Mouse (Mus musculus) hematopoietic stem cell, adult 5-6 weeks (primary cell): ENCODE measurements around the gene H3f3a. TPM values are rescaled to one million over a fixed set of nuclear protein-coding genes. Genes with fewer than 3 reads are reported as not detected.

ENCODE experiments used
- ATAC-seq, 2 experiments: fragments of 125-278 bp in 1 of 2; replicated peaks in 1 of 2; 2 replicates each; pipeline ENCODE4 v1.8.0; 2016 to 2017; ENCODE audit warnings: inconsistent platforms in 2 of 2, mild to moderate bottlenecking in 2 of 2, moderate number of reproducible peaks in 2 of 2, low read depth in 1 of 2, moderate TSS enrichment in 1 of 2; ENCODE audit not compliant: low FRiP score in 2 of 2, poor library complexity in 2 of 2, severe bottlenecking in 2 of 2, insufficient read depth in 1 of 2, low TSS enrichment in 1 of 2
- total RNA-seq: library from RNA; stranded (forward); fragments of 172-1452, 232-1000 nt; gene quantifications from 2 replicates; pipeline ENCODE4 v1.2.3, GENCODE M21; 2017

The H3f3a gene
- total RNA-seq, 1 experiment from 2014 or later: 2,309 TPM

DNA sequence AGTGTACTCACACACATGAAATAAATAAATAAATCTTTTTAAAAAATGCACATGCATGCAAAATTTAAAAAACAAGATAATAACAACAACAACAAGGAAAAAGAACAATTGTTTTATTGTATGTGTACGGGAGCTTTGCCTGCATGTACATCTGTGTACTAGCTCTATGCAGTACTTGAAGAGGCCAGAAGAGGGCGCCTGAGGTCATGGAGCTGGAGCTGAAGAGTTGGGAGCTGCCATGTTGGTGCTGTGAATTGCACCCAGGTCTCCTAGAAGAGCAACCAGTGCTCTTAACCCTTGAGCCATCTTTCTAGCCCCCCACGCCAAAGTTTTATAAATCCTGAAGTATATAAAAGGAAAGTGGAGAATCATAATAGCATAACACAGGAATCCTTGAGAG, 39.1 kb downstream of the H3f3a start:
- no peak for ATAC-seq

DNA sequence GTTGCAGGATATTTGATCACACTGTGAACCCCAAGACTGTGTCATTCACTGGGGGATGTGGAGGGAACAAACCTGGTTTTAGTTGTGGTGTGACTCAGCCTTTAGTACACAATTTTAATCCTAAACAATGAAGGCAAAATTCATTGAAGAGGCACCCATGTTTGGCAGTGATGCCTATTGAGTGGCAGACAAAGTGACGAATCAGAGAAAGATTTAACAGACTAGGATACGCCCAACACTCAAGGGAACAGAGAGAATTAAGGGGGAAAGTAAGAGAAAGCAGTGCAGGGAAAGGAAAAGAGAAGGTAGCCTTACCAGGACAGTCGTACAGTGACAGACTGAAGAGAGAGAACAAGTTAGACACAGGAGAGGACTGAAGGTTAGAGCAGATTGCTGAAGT, 41.5 kb downstream of the H3f3a start:
- ATAC-seq: no peak

- ATAC-seq: peak; percentile 17 to 31; a peak in 3 of 4 replicates
Measured at GRCm38 (mm10) chr1:180771722-180772121, 42.0 kb downstream of the H3f3a start.

GRCm38 (mm10) chr1:180771306-180771705, 42.4 kb downstream of the H3f3a start:
- ATAC-seq: no peak

DNA sequence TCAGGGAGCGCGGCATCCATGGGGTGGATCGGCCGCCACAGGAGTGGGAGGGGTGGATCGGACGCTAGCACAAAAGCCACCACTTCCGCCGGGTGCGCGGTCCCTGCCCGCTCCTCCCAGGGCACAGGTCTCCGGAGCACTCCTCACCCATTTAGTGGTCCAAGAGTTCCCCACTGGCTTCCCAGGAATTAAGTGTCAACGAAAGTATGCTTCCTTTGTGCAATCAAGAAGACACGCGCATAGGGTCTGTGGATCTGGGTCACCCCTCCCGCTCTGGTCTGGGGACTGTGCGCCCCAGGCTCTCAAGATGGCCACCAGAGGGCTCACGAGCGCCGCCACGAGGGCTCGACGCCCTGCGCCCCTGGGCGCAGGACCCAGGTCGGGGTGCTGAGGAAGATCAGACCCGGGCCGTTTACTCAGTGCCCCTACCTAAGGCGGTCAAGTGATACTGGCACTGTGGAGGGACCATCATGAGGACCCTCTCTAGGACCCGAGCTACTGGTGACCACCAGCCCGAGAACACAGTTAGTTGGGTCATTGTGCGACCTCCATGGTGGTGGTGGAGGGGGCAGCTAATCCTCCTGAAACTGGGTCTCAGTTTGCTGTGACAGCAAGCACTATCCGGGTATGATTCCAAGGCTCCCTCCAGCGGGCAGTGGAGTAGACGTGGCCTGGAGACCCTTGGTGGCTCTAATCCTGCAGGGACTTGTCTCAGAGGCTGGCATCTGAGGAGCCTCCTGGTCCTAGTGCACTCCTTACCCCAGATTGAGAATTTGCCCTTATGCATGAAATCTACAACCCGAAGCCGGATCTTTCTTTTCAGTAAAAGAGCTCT, 45.2 kb downstream of the H3f3a start:
- ATAC-seq: peak; percentile 70 to 79

GRCm38 (mm10) chr1:180767541-180768333, 46.0 kb downstream of the H3f3a start:
- ATAC-seq: no peak

- ATAC-seq: no peak
Measured at GRCm38 (mm10) chr1:180766557-180766956, 47.2 kb downstream of the H3f3a start.

DNA sequence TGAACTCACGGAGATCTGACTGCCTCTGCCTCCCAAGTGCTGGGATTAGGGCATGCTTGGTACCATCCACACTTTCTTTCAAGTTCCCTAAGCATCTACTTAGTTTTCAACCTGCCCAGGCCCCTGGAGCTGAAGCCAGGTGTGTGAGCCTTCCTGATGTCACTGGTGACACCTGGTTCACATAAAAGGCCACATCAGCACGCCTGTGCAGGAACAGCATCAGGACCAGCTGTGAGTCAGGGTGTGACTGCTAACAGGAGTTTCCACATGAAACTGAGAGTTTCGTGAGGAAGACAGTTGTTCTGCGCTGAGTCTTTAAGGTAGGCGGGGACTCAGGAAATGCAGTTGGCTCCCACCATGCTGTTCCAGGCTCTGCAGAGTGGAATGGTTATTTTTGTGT, 48.4 kb downstream of the H3f3a start:
- ATAC-seq: no peak

- ATAC-seq: peak; percentile 75 to 78
Measured at GRCm38 (mm10) chr1:180763828-180764227, 49.9 kb downstream of the H3f3a start.

- ATAC-seq: no peak
Measured at GRCm38 (mm10) chr1:180763307-180763706, 50.4 kb downstream of the H3f3a start.

DNA sequence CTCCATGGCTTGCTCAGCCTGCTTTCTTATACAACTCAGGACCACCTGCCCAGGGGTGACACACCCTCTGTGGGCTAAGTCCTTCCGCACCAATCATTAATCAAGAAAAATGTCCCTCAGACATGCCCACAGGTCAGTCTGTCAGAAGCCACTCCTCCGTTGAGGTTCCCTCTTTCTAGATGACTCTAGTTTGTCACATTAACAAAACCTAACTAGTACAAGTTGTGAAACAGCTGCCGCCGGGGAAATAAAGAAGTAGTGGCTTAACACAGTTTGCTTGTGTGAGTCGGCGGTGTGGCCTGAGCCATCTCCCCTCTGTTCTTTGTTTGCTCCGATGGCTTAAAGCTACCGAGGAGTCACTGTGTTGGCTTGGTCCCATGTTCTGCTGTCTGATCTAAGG, 51.1 kb downstream of the H3f3a start:
- ATAC-seq: peak in 1 of 2 experiments; percentile 30; a peak in 1 of 4 replicates

DNA sequence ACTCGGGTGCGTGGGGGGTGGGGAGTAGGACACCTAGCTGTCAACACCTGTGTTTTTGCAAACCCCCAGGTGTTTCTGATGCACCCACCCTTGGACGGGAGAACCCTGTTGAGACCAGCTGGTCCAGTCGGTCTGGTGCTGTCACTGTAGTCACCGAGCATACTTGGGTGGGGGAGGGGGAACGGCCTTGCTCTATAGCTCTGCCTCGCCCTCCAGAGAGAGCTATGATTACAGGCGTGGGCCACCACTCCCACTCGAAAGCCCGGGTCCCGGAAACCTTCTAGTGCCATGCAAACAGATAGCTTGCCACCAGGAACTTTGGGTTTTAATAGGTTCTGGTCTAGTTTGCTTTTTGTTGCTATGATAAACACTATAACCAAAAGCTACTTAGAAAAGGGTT, 51.6 kb downstream of the H3f3a start:
- ATAC-seq: no peak

- ATAC-seq: no peak
Measured at GRCm38 (mm10) chr1:180757956-180758520, 55.7 kb downstream of the H3f3a start.

- ATAC-seq: no peak
Measured at GRCm38 (mm10) chr1:180757252-180757955, 56.3 kb downstream of the H3f3a start.

DNA sequence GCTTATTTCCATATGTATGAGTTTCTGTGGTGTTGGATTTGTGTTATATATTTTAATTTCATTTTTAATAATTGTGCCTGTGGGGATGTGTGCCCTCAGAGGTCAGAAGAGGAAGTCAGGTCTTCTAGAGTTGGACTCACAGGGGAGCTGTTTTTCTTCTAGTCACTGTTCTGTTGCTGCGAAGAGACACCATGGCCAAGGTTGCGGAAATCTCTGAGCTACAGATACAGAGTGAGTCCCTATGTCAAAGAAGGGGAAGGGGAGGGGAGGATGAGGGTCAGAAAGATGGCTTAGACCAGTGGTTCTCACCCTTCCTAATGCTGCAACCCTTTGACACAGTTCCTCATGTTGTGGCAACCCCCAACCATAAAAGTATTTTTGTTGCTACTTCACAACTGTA, 57.0 kb downstream of the H3f3a start:
- peak; percentile 32 to 36; a peak in 2 of 4 replicates for ATAC-seq

GRCm38 (mm10) chr1:180754376-180754775, 59.4 kb downstream of the H3f3a start:
- no peak for ATAC-seq

DNA sequence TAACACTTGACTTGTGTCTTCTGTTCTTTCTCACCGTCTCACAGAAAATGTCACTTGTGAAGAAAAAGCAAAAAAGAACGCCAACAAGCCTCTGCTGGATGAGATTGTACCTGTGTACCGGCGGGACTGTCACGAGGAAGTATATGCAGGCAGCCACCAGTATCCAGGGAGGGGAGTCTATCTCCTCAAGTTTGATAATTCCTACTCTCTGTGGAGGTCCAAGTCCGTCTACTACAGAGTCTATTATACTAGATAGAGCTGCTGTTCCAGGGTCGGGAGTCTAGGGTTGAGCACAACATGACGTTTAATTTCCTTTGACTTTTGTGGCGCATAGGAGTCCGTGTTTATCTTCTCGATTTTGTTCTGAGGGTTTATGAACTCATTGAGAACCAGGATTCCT, 61.6 kb downstream of the H3f3a start:
- ATAC-seq: no peak
